Mouse (Mus musculus) fibroblast of lung, adult 2 months (primary cell): ENCODE measurements around the gene Mrpl21.

Experiments
- DNase-seq: peaks from one replicate; pipeline ENCODE4 v3.0.0-alpha.2; 2011; ENCODE audit warnings: low read depth

Mrpl21 gene

GRCm38 (mm10) chr19:3341021-3341420, 58.3 kb downstream of the Mrpl21 start:
- DNase-seq: no peak
